Mouse (Mus musculus) embryonic stem cell, embryonic (primary cell): Measurements from ENCODE around the gene Crtc1.

Source experiments
- CTCF ChIA-PET, 4 experiments: fragments of 300-600 bp in 2 of 4; fragments of 350-600 bp in 2 of 4; sonication (Branson Sonifier 250); formaldehyde crosslinking; loops; one replicate each; lab custom pipeline; 2022; ENCODE audit warnings: inconsistent platforms in 2 of 4; lab: Charles Lee
- POLR2A ChIA-PET, 4 experiments: fragments of 300-600 bp in 2 of 4; fragments of 350-600 bp in 2 of 4; sonication (Branson Sonifier 250); formaldehyde crosslinking; loops; one replicate each; lab custom pipeline; 2022; ENCODE audit warnings: antibody characterized with exemption in 4 of 4, inconsistent platforms in 1 of 4; lab: Charles Lee

Gene Crtc1

GRCm38 (mm10) chr8:70467229-70467725 is 27.9 kb upstream of the Crtc1 start:
- ChIA-PET CTCF (interaction anchor here in 2 of 4 experiments (1.0 to 1.5 kb wide), 3 partner anchors 15 to 107 kb away, joined by 3 to 6 read pairs (median 3); no protein-coding TSS in a partner anchor), POLR2A (interaction anchor here (0.7 to 6.2 kb wide), 20 partner anchors 9 to 183 kb away, joined by 3 to 43 read pairs (median 5); partner anchors contain the start of genes Klhl26 (in 4 of the 4), Rex1bd (in 1 of the 4), Uba52 (in 1 of the 4) and Upf1 (in 1 of the 4))

- ChIA-PET POLR2A (interaction anchor here (0.6 to 6.2 kb wide), 22 partner anchors 8 to 231 kb away, joined by 3 to 43 read pairs (median 4); partner anchors contain the start of genes Klhl26 (in 4 of the 4), Rex1bd (in 2 of the 4), Uba52 (in 1 of the 4) and Upf1 (in 1 of the 4)), CTCF (interaction anchor here in 2 of 4 experiments (1.0 to 1.5 kb wide), 3 partner anchors 15 to 106 kb away, joined by 3 to 6 read pairs (median 3); no protein-coding TSS in a partner anchor)
These were observed 27.4 kb upstream of the Crtc1 start for GRCm38 (mm10) chr8:70466771-70467170.

- ChIA-PET POLR2A (interaction anchor here (0.5 to 6.2 kb wide), 23 partner anchors 10 to 234 kb away, joined by 3 to 43 read pairs (median 4); partner anchors contain the start of genes Klhl26 (in 4 of the 4), Rex1bd (in 2 of the 4), Uba52 (in 1 of the 4) and Upf1 (in 1 of the 4)), CTCF (interaction anchor here in 3 of 4 experiments (0.6 to 1.5 kb wide), 4 partner anchors 14 to 106 kb away, joined by 3 to 6 read pairs (median 3); partner anchors contain the start of gene Rex1bd (in 1 of the 3))
These were observed 26.9 kb upstream of the Crtc1 start for GRCm38 (mm10) chr8:70466305-70466704.

- POLR2A ChIA-PET: interaction anchor here (0.5 to 6.2 kb wide), 15 partner anchors 11 to 235 kb away, joined by 3 to 43 read pairs (median 5); partner anchors contain the start of genes Klhl26 (in 3 of the 4), Uba52 (in 1 of the 4) and Upf1 (in 1 of the 4)
These were observed 26.3 kb upstream of the Crtc1 start for GRCm38 (mm10) chr8:70465701-70466100.

GRCm38 (mm10) chr8:70464162-70464561 is 24.8 kb upstream of the Crtc1 start:
- POLR2A ChIA-PET: interaction anchor here in 3 of 4 experiments (0.6 to 6.2 kb wide), 5 partner anchors 12 to 236 kb away, joined by 3 to 43 read pairs (median 5); partner anchors contain the start of gene Klhl26 (in 3 of the 3)
- CTCF ChIA-PET: interaction anchor here in 1 of 4 experiments (0.9 to 1.0 kb wide), 2 partner anchors 39 to 81 kb away, joined by 3 read pairs; no protein-coding TSS in a partner anchor

More at GRCm38 (mm10) chr8:70465701-70466100, 26.3 kb upstream of the Crtc1 start:
- CTCF ChIA-PET: interaction anchor here in 1 of 4 experiments (0.6 kb wide), 1 partner anchor 41 kb away, joined by 3 read pairs; the partner anchor contains the start of gene Rex1bd

- ChIA-PET POLR2A (interaction anchor here in 2 of 4 experiments (0.9 to 6.2 kb wide), 5 partner anchors 13 to 22 kb away, joined by 3 to 43 read pairs (median 4); partner anchors contain the start of gene Klhl26 (in 2 of the 2)), CTCF (interaction anchor here in 1 of 4 experiments (0.8 to 1.0 kb wide), 2 partner anchors 13 to 40 kb away, joined by 3 read pairs; partner anchors contain the start of gene Klhl26)
These were observed 23.9 kb upstream of the Crtc1 start for GRCm38 (mm10) chr8:70463306-70463705.

GRCm38 (mm10) chr8:70462516-70462813 is 23.1 kb upstream of the Crtc1 start:
- CTCF ChIA-PET: interaction anchor here in 1 of 4 experiments (0.8 to 1.3 kb wide), 2 partner anchors 14 to 41 kb away, joined by 3 to 4 read pairs; partner anchors contain the start of gene Klhl26
- POLR2A ChIA-PET: interaction anchor here in 2 of 4 experiments (1.2 to 6.2 kb wide), 3 partner anchors 12 to 21 kb away, joined by 3 to 43 read pairs (median 4); no protein-coding TSS in a partner anchor

- CTCF ChIA-PET: interaction anchor here in 1 of 4 experiments (1.3 kb wide), 1 partner anchor 41 kb away, joined by 4 read pairs; no protein-coding TSS in a partner anchor
- POLR2A ChIA-PET: interaction anchor here in 3 of 4 experiments (0.5 to 6.2 kb wide), 6 partner anchors 9 to 77 kb away, joined by 3 to 43 read pairs (median 3); partner anchors contain the start of gene Ell (in 1 of the 3)
These were observed 22.6 kb upstream of the Crtc1 start for GRCm38 (mm10) chr8:70461765-70462515.

- POLR2A ChIA-PET: interaction anchor here in 1 of 4 experiments (1.4 to 1.8 kb wide), 2 partner anchors 12 to 79 kb away, joined by 3 to 5 read pairs; partner anchors contain the start of gene Ell
- CTCF ChIA-PET: interaction anchor here in 2 of 4 experiments (0.6 to 1.8 kb wide), 2 partner anchors 16 to 100 kb away, joined by 3 to 5 read pairs; partner anchors contain the start of gene Klhl26 (in 1 of the 2)
These were observed 21.2 kb upstream of the Crtc1 start for GRCm38 (mm10) chr8:70460606-70461005.

GRCm38 (mm10) chr8:70460199-70460598 is 20.8 kb upstream of the Crtc1 start:
- ChIA-PET POLR2A (interaction anchor here in 2 of 4 experiments (1.1 to 2.3 kb wide), 4 partner anchors 11 to 79 kb away, joined by 3 to 12 read pairs (median 4); partner anchors contain the start of gene Ell (in 1 of the 2)), CTCF (interaction anchor here in 1 of 4 experiments (1.4 to 1.8 kb wide), 3 partner anchors 11 to 43 kb away, joined by 3 to 5 read pairs (median 4); partner anchors contain the start of gene Klhl26)

- ChIA-PET CTCF (interaction anchor here in 1 of 4 experiments (1.0 to 1.8 kb wide), 5 partner anchors 10 to 43 kb away, joined by 3 to 6 read pairs (median 4); partner anchors contain the start of gene Klhl26), POLR2A (interaction anchor here in 2 of 4 experiments (0.5 to 2.3 kb wide), 8 partner anchors 11 to 177 kb away, joined by 3 to 12 read pairs (median 3); partner anchors contain the start of genes Homer3 (in 1 of the 2) and Klhl26 (in 1 of the 2))
These were observed 20.3 kb upstream of the Crtc1 start for GRCm38 (mm10) chr8:70459636-70460035.

- POLR2A ChIA-PET: interaction anchor here in 3 of 4 experiments (0.6 to 2.3 kb wide), 8 partner anchors 9 to 65 kb away, joined by 3 to 12 read pairs (median 4); partner anchors contain the start of gene Klhl26 (in 1 of the 3)
- CTCF ChIA-PET: interaction anchor here in 1 of 4 experiments (0.9 to 1.6 kb wide), 3 partner anchors 10 to 42 kb away, joined by 3 to 4 read pairs (median 3); no protein-coding TSS in a partner anchor
These were observed 19.1 kb upstream of the Crtc1 start for GRCm38 (mm10) chr8:70458462-70458861.

- ChIA-PET CTCF (interaction anchor here in 1 of 4 experiments (0.9 kb wide), 1 partner anchor 43 kb away, joined by 3 read pairs; no protein-coding TSS in a partner anchor), POLR2A (interaction anchor here in 2 of 4 experiments (1.1 to 2.3 kb wide), 5 partner anchors 9 to 19 kb away, joined by 3 to 12 read pairs (median 7); partner anchors contain the start of gene Klhl26 (in 1 of the 2))
These were observed 18.5 kb upstream of the Crtc1 start for GRCm38 (mm10) chr8:70457882-70458281.

- ChIA-PET CTCF (interaction anchor here in 1 of 4 experiments (1.1 kb wide), 1 partner anchor 41 kb away, joined by 3 read pairs; no protein-coding TSS in a partner anchor), POLR2A (interaction anchor here in 2 of 4 experiments (0.5 to 1.8 kb wide), 7 partner anchors 8 to 128 kb away, joined by 3 to 8 read pairs (median 4); partner anchors contain the start of genes Klhl26 (in 2 of the 2) and Uba52 (in 1 of the 2))
These were observed 17.6 kb upstream of the Crtc1 start for GRCm38 (mm10) chr8:70456996-70457395.

GRCm38 (mm10) chr8:70453852-70454251 is 14.5 kb upstream of the Crtc1 start:
- POLR2A ChIA-PET: interaction anchor here in 2 of 4 experiments (0.6 to 3.3 kb wide), 6 partner anchors 9 to 90 kb away, joined by 3 to 15 read pairs (median 3); partner anchors contain the start of gene Klhl26 (in 1 of the 2)
- CTCF ChIA-PET: interaction anchor here in 1 of 4 experiments (0.8 to 1.5 kb wide), 3 partner anchors 38 to 185 kb away, joined by 3 to 4 read pairs (median 3); no protein-coding TSS in a partner anchor
